Mouse (Mus musculus) ES-Bruce4 (cell line): ENCODE data around the gene Nell2. TPM values are rescaled to one million over a fixed set of nuclear protein-coding genes. Genes with fewer than 3 reads are reported as not detected.
"Not testable (repeated sequence)": the region's sequence is repeated elsewhere in the genome, so short reads cannot be mapped to it uniquely, and the experiment has no call there.

ENCODE experiments used
- H3K27ac ChIP-seq: 2 replicates; pipeline ENCODE4 v1.5.1; 2012; ENCODE audit warnings: low read length, inconsistent platforms; ENCODE audit not compliant: insufficient read depth
- H3K27me3 ChIP-seq: 2 replicates; pipeline ENCODE4 v1.6.1; 2012; ENCODE audit warnings: mild to moderate bottlenecking, low read length, inconsistent platforms; ENCODE audit not compliant: control insufficient read depth, poor library complexity, insufficient read depth, severe bottlenecking
- H3K36me3 ChIP-seq: 2 replicates; pipeline ENCODE4 v1.6.1; 2012; ENCODE audit warnings: inconsistent platforms, mild to moderate bottlenecking, low read length, moderate library complexity; ENCODE audit not compliant: control insufficient read depth, poor library complexity, insufficient read depth, severe bottlenecking
- H3K4me1 ChIP-seq: one replicate; pipeline ENCODE4 v1.8.1; 2011; ENCODE audit warnings: low read length; ENCODE audit not compliant: control insufficient read depth, insufficient read depth
- H3K4me3 ChIP-seq: 2 replicates; pipeline ENCODE4 v1.5.1; 2011; ENCODE audit warnings: low read depth, mild to moderate bottlenecking, low read length
- H3K9ac ChIP-seq: 2 replicates; pipeline ENCODE4 v1.6.1; 2012; ENCODE audit warnings: low read depth, mild to moderate bottlenecking, inconsistent platforms; ENCODE audit not compliant: poor library complexity, severe bottlenecking
- H3K9me3 ChIP-seq: replicated peaks from 2 replicates; pipeline ENCODE4 v1.6.1; 2012; ENCODE audit warnings: mild to moderate bottlenecking, low read length, inconsistent platforms; ENCODE audit not compliant: control insufficient read depth, poor library complexity, insufficient read depth, severe bottlenecking
- CTCF ChIP-seq: IDR thresholded peaks from one replicate; pipeline ENCODE4 v1.8.1; 2011; ENCODE audit warnings: low read depth, low read length
- EP300 ChIP-seq: IDR thresholded peaks from 2 replicates; pipeline ENCODE4 v1.6.1; 2011; ENCODE audit warnings: low read depth, low read length; ENCODE audit not compliant: insufficient read depth
- POLR2A ChIP-seq: IDR thresholded peaks from one replicate; pipeline ENCODE4 v1.8.1; 2011; ENCODE audit warnings: low read length; ENCODE audit not compliant: insufficient read depth
- polyA plus RNA-seq: library from polyadenylated mRNA; stranded (reverse); fragments of >200 nt; gene quantifications from 2 replicates; pipeline ENCODE4 v1.2.4, GENCODE M21; 2011; ENCODE audit warnings: low read depth; ENCODE audit not compliant: missing spikeins, insufficient read depth, insufficient read length

Gene Nell2
- polyA plus RNA-seq, 1 experiment, result 0.31 TPM

- H3K4me3 ChIP-seq, result no peak overlapping the region
- H3K4me1 ChIP-seq, result no peaks in the 10 kb centered on the region
- H3K27ac ChIP-seq, result no peak overlapping the region
- no peaks in the 10 kb centered on the region for H3K36me3 ChIP-seq
- no peak overlapping the region for H3K9ac ChIP-seq
- H3K9me3 ChIP-seq, result no peaks in the 10 kb centered on the region
- TF ChIP-seq CTCF, result peak; percentile 71
- no peak for TF ChIP-seq POLR2A
- TF ChIP-seq EP300, result no peak
- peaks cover 16% of the 10 kb centered on the region for H3K27me3 ChIP-seq
Observed at GRCm38 (mm10) chr15:95525997-95526396, 2.4 kb downstream of the Nell2 start.

- Histone ChIP-seq H3K9me3 (no peaks in the 10 kb centered on the region; the same call in 1 of the 2 replicates), H3K27me3 (no peaks in the 10 kb centered on the region; the same call in 1 of the 2 replicates), H3K4me1 (no peaks in the 10 kb centered on the region), H3K36me3 (no peaks in the 10 kb centered on the region), H3K4me3 (no peak overlapping the region), H3K27ac (no peak overlapping the region), H3K9ac (no peak overlapping the region)
- TF ChIP-seq EP300 (no peak), POLR2A (no peak), CTCF (no peak)
Observed at GRCm38 (mm10) chr15:95518204-95518603, 10.2 kb downstream of the Nell2 start.

GRCm38 (mm10) chr15:95513306-95513705, 15.1 kb downstream of the Nell2 start:
- not testable (repeated sequence) for H3K36me3 ChIP-seq, H3K9me3 ChIP-seq, H3K27ac ChIP-seq, H3K4me1 ChIP-seq, H3K9ac ChIP-seq, H3K27me3 ChIP-seq, H3K4me3 ChIP-seq

GRCm38 (mm10) chr15:95495666-95496065, 32.7 kb downstream of the Nell2 start:
- H3K9me3 ChIP-seq, result no peaks in the 10 kb centered on the region
- H3K27ac ChIP-seq, result no peak overlapping the region
- H3K27me3 ChIP-seq, result no peaks in the 10 kb centered on the region
- H3K4me1 ChIP-seq, result no peaks in the 10 kb centered on the region
- no peak overlapping the region for H3K4me3 ChIP-seq
- TF ChIP-seq POLR2A (no peak), EP300 (no peak), CTCF (no peak)
- H3K9ac ChIP-seq, result no peak overlapping the region
- H3K36me3 ChIP-seq, result no peaks in the 10 kb centered on the region

- H3K27me3 ChIP-seq, result no peaks in the 10 kb centered on the region
- no peak overlapping the region for H3K4me3 ChIP-seq
- no peak overlapping the region for H3K9ac ChIP-seq
- no peak overlapping the region for H3K27ac ChIP-seq
- H3K36me3 ChIP-seq, result no peaks in the 10 kb centered on the region
- no peaks in the 10 kb centered on the region for H3K9me3 ChIP-seq
- H3K4me1 ChIP-seq, result no peaks in the 10 kb centered on the region
- TF ChIP-seq CTCF (no peak), EP300 (no peak)
Observed at GRCm38 (mm10) chr15:95495193-95495592, 33.2 kb downstream of the Nell2 start.

- Histone ChIP-seq H3K4me1 (no peaks in the 10 kb centered on the region), H3K36me3 (no peaks in the 10 kb centered on the region), H3K9me3 (no peaks in the 10 kb centered on the region), H3K27ac (no peak overlapping the region), H3K27me3 (no peaks in the 10 kb centered on the region), H3K4me3 (no peak overlapping the region), H3K9ac (no peak overlapping the region)
- TF ChIP-seq CTCF, result no peak
- TF ChIP-seq POLR2A, result no peak
- no peak for TF ChIP-seq EP300
Observed at GRCm38 (mm10) chr15:95492201-95492600, 36.2 kb downstream of the Nell2 start.

- no peak overlapping the region for H3K4me3 ChIP-seq
- H3K36me3 ChIP-seq, result no peaks in the 10 kb centered on the region
- H3K9me3 ChIP-seq, result no peaks in the 10 kb centered on the region
- no peaks in the 10 kb centered on the region for H3K4me1 ChIP-seq
- no peak overlapping the region for H3K9ac ChIP-seq
- TF ChIP-seq EP300 (no peak), POLR2A (no peak), CTCF (no peak)
- no peaks in the 10 kb centered on the region; the same call in 1 of the 2 replicates for H3K27me3 ChIP-seq
- H3K27ac ChIP-seq, result no peak overlapping the region
Observed at GRCm38 (mm10) chr15:95489174-95489573, 39.2 kb downstream of the Nell2 start.
